Mouse (Mus musculus) hindbrain, embryonic 14.5 days (tissue): Measurements from ENCODE around the gene Arhgef7. TPM values are rescaled to one million over a fixed set of nuclear protein-coding genes. Genes with fewer than 3 reads are reported as not detected.

Experiments used
- ATAC-seq: fragments of 200-750 bp; cut with Nextera tagmentation; 2 replicates; pipeline ENCODE4 v1.8.0; 2017; ENCODE audit warnings: moderate number of reproducible peaks, mild to moderate bottlenecking, moderate TSS enrichment, moderate library complexity; ENCODE audit not compliant: low FRiP score
- DNase-seq: peaks from one replicate; pipeline ENCODE4 v3.0.0-alpha.2; 2015; ENCODE audit warnings: low spot score
- H3K27ac ChIP-seq: fragments of 300-500 bp; sonication (generic); 2 replicates; pipeline ENCODE4 v1.5.1; 2014; ENCODE audit warnings: mild to moderate bottlenecking, moderate library complexity
- H3K27me3 ChIP-seq: fragments of 300-500 bp; sonication (generic); 2 replicates; pipeline ENCODE4 v1.6.1; 2014; ENCODE audit warnings: mild to moderate bottlenecking, low read length, mixed read lengths; ENCODE audit not compliant: control insufficient read depth, insufficient read depth
- H3K36me3 ChIP-seq: fragments of 300-500 bp; sonication (generic); replicated peaks from 2 replicates; pipeline ENCODE4 v1.6.1; 2014; ENCODE audit not compliant: control insufficient read depth, insufficient read depth
- H3K4me1 ChIP-seq: fragments of 300-500 bp; sonication (generic); replicated peaks from 2 replicates; pipeline ENCODE4 v1.6.1; 2014; ENCODE audit warnings: antibody characterized with exemption, low read length, mixed read lengths; ENCODE audit not compliant: control insufficient read depth, insufficient read depth
- H3K4me2 ChIP-seq: fragments of 300-500 bp; sonication (generic); replicated peaks from 2 replicates; pipeline ENCODE4 v1.6.1; 2014; ENCODE audit warnings: mild to moderate bottlenecking, moderate library complexity
- H3K4me3 ChIP-seq: fragments of 300-500 bp; sonication (generic); replicated peaks from 2 replicates; pipeline ENCODE4 v1.5.1; 2014; ENCODE audit warnings: mild to moderate bottlenecking, low read length
- H3K9ac ChIP-seq: fragments of 300-500 bp; sonication (generic); 2 replicates; pipeline ENCODE4 v1.6.1; 2014
- H3K9me3 ChIP-seq: fragments of 300-500 bp; sonication (generic); 2 replicates; pipeline ENCODE4 v1.6.1; 2016; ENCODE audit warnings: low read length; ENCODE audit not compliant: control insufficient read depth
- WGBS: fragments of 180-500 bp; shearing (Covaris S2); extraction: QIAGEN DNeasy Blood & Tissue Kit; methylation state at CpG from one replicate; pipeline ENCODE4 v1.1.7; 2014; 5-methylcytosine and 5-hydroxymethylcytosine counted together
- polyA plus RNA-seq: library from polyadenylated mRNA; unstranded; fragments of >200 nt; fragmentation: Nextera tagmentation; extraction: Ambion mirVana; gene quantifications from 2 replicates; pipeline ENCODE4 v1.2.1, GENCODE M21; 2014

Gene Arhgef7
- polyA plus RNA-seq, 1 experiment from 2014 or later: 78.0 TPM

DNA sequence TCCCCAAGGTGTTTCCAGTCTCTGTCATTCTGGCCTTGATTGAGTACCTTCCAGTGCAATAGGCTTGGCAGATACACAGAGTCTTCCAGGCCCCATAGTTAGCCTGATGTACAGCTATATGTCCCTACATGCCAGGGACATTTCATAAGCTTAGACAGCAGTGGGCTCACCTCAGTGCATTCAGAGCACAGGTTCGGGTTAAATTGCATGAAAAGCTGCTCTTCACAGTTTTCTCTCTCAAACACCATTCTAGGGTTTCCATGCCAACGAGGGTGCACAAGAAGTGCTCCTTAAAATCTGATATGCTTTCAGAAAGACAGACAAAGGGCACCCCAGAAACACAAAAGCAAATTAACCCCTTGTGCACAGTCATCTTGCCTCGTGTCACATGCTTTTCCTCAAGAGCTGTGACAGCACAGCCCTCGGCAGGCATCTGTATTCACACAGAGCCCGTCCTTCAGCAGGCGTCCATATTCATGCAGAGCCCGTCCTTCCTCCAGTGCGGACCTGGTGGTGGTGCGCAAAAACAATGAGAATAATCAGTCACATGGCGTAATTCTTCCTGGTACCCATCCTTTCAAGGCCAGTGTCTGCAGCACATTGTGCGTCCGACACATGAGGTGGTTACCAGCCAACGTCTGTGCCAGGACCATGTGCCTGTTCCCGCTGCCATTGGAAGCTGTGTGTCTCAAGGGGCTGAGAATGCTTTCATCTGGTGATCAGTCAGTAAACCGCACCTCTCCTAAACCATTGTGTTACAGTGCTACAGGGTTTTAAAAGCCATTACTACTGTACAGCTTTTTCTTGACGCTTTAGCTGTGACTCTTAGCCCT is 102.9 kb downstream of the Arhgef7 start:
- Histone ChIP-seq H3K4me3 (no peak overlapping the region), H3K27me3 (no peaks in the 10 kb centered on the region), H3K9me3 (no peaks in the 10 kb centered on the region), H3K36me3 (peaks cover 62% of the 10 kb centered on the region), H3K27ac (peak overlapping the region; percentile 72), H3K9ac (peak overlapping the region; percentile 47), H3K4me2 (peak overlapping the region; percentile 15; the same call in 1 of the 2 replicates), H3K4me1 (peaks cover 18% of the 10 kb centered on the region)
- DNase-seq (peak; percentile 28), ATAC-seq (peak; percentile 29; the same call in 1 of the 2 replicates)
- WGBS: 28% methylated on average over 16 of the region's 16 CpGs

GRCm38 (mm10) chr8:11831174-11831573 is 103.7 kb downstream of the Arhgef7 start:
- Histone ChIP-seq H3K36me3 (peaks cover 58% of the 10 kb centered on the region), H3K4me1 (peaks cover 18% of the 10 kb centered on the region), H3K27ac (peak overlapping the region; percentile 72; the same call in 1 of the 2 replicates), H3K9me3 (no peaks in the 10 kb centered on the region), H3K4me2 (no peak overlapping the region), H3K27me3 (no peaks in the 10 kb centered on the region), H3K9ac (no peak overlapping the region), H3K4me3 (no peak overlapping the region)
- 90% methylated on average over 10 of the region's 10 CpGs for WGBS
- DNase-seq: no peak
- no peak for ATAC-seq

- Histone ChIP-seq H3K36me3 (peaks cover 50% of the 10 kb centered on the region), H3K4me2 (no peak overlapping the region), H3K9ac (no peak overlapping the region), H3K4me1 (peaks cover 18% of the 10 kb centered on the region), H3K9me3 (no peaks in the 10 kb centered on the region), H3K27me3 (no peaks in the 10 kb centered on the region), H3K4me3 (no peak overlapping the region), H3K27ac (no peak overlapping the region)
- ATAC-seq (no peak), DNase-seq (no peak)
- 92% methylated on average over 5 of the region's 5 CpGs for WGBS
Measured at GRCm38 (mm10) chr8:11831939-11832338, 104.4 kb downstream of the Arhgef7 start.

DNA sequence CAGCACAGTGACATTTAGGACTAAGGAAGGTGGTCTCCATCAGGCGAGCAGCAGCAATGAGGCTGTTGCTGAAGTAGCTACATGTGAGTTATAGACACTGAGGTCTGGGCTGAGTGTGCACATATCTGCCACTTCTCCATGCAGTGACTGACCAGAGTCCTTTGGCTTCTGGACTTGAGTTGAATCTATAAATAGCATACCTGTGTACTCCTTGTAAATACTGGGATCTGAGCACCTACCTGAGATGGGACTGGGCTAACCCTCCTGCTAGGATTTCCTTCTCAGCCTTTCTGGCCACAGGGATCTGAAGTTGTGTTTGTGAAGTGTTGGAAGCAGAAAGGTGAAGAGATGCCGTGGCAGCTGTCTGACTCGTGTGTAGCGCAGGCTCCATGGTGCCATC is 105.6 kb downstream of the Arhgef7 start:
- WGBS: 98% methylated on average over 4 of the region's 4 CpGs
- ATAC-seq: no peak
- H3K27me3 ChIP-seq: no peaks in the 10 kb centered on the region
- H3K4me1 ChIP-seq: peaks cover 18% of the 10 kb centered on the region
- H3K9me3 ChIP-seq: no peaks in the 10 kb centered on the region
- H3K27ac ChIP-seq: no peak overlapping the region
- DNase-seq: no peak
- peaks cover 47% of the 10 kb centered on the region for H3K36me3 ChIP-seq
- H3K4me3 ChIP-seq: no peak overlapping the region
- no peak overlapping the region for H3K9ac ChIP-seq
- H3K4me2 ChIP-seq: no peak overlapping the region

DNA sequence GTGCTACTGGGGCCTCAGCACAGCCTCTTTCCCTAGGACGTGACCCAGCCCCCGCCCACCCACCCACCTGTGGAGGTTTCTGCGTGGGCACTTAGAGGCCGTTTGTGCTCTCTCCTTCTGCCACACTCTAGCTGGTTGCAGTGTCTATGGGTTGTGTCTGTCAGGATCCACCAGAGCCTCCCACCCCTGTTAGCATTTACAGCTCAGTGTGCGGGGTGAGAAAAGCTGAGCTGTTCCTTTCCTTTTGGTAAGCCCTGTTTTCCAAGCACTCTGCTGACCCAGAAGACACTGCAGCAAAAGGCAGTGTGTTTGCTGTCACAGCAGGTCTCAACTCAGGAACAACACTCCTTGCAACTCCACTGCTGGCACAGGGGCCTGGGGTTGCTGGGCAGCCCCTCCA is 106.7 kb downstream of the Arhgef7 start:
- Histone ChIP-seq H3K4me2 (no peak overlapping the region), H3K36me3 (peaks cover 47% of the 10 kb centered on the region), H3K27ac (no peak overlapping the region), H3K4me1 (peaks cover 18% of the 10 kb centered on the region), H3K9ac (no peak overlapping the region), H3K4me3 (no peak overlapping the region), H3K27me3 (no peaks in the 10 kb centered on the region), H3K9me3 (no peaks in the 10 kb centered on the region)
- no peak for ATAC-seq
- 94% methylated on average over 5 of the region's 5 CpGs for WGBS
- DNase-seq: no peak

DNA sequence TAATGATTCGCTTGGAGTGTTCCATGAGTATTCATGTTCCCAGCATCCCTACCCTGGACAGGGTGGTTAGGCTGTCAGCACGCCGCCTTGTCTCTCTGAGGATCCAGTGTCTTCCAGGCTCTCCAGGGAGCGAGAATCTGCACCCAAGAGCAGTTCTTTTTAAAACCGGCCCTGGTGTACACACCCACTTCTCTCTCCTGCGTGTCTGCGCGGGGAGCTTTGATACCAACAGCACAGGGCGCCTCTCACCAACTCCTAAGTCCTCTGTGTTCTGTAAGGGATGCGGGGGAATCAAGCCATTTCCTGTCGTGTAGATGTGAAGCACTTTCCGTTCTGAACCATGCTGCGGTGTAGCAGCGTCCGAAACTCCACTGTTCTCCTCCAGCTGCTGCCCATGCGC is 107.2 kb downstream of the Arhgef7 start:
- no peak for DNase-seq
- no peak overlapping the region for H3K4me2 ChIP-seq
- H3K9ac ChIP-seq: no peak overlapping the region
- H3K9me3 ChIP-seq: no peaks in the 10 kb centered on the region
- no peak for ATAC-seq
- peaks cover 20% of the 10 kb centered on the region for H3K4me1 ChIP-seq
- H3K27ac ChIP-seq: no peak overlapping the region
- no peak overlapping the region for H3K4me3 ChIP-seq
- H3K27me3 ChIP-seq: no peaks in the 10 kb centered on the region
- H3K36me3 ChIP-seq: peaks cover 44% of the 10 kb centered on the region
- WGBS: 93% methylated on average over 16 of the region's 16 CpGs

GRCm38 (mm10) chr8:11840174-11840573 is 112.7 kb downstream of the Arhgef7 start, which contains the start of gene Tex29:
Tex29 (plus strand) TSS chr8:11840474.
- no peak within 1 kb of the TSS for H3K4me2 ChIP-seq
- no peak within 1 kb of the TSS for H3K4me3 ChIP-seq
- H3K27ac ChIP-seq: peak within 1 kb of the TSS; percentile 47
- no peaks in the 10 kb centered on the region for H3K27me3 ChIP-seq
- ATAC-seq (no peak), DNase-seq (no peak)
- 91% methylated on average over 5 of the region's 5 CpGs for WGBS
- H3K9me3 ChIP-seq: no peaks in the 10 kb centered on the region
- peaks cover 16% of the 10 kb centered on the region; the same call in 1 of the 2 replicates for H3K4me1 ChIP-seq
- H3K9ac ChIP-seq: no peak within 1 kb of the TSS
- peaks cover 9% of the 10 kb centered on the region for H3K36me3 ChIP-seq

DNA sequence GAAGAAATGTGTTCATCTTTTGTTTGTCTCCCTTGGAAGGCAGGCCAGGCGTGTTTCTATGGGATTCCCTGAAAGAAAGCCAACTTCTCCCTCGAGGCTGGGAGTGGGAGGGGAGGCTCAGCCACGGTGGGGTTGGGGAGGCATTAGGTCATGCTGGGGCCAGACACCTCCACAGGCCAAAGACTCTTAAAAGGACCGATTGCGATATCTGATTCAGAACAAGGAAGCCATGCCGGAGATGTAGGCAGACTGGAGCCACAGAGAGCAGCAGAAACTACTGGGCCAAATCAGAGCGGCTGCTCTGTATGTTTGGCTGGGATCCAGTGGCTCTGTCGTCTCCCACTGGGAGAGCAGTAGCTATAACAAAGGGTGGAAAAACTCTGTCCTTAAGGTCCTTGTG is 114.0 kb downstream of the Arhgef7 start:
- Histone ChIP-seq H3K4me1 (peaks cover 16% of the 10 kb centered on the region; the same call in 1 of the 2 replicates), H3K4me2 (0 out of 2 replicates have a peak overlapping the region, but pooled peaks have one; percentile 5), H3K36me3 (0 out of 2 replicates have a peak, but pooled peaks cover 4% of the 10 kb centered on the region), H3K9me3 (no peaks in the 10 kb centered on the region), H3K27me3 (no peaks in the 10 kb centered on the region), H3K27ac (peak overlapping the region; percentile 47), H3K9ac (no peak overlapping the region), H3K4me3 (no peak overlapping the region)
- ATAC-seq (peak; percentile 38; the same call in 1 of the 2 replicates), DNase-seq (peak; percentile 63)
- 18% methylated on average over 8 of the region's 8 CpGs for WGBS

DNA sequence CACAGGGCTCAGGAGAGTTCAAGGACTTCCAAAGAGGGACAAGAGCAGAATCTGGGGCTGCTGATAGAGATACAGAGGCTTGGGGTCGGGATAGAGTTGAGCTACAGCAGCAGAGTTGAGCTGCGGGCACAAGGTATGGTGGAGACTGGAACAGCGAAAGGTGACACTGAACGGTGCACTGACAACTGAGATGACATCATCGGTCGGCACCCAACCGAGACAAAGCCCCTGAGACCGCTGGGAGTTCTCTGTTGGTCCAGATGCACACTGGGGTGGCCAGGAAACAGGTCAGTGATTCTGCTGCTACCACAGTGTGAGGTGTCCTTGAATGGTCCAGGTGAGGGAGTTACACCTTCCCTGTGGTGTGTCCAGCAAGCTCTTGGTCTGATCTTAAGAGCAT is 115.2 kb downstream of the Arhgef7 start:
- Histone ChIP-seq H3K36me3 (no peaks in the 10 kb centered on the region), H3K27ac (no peak overlapping the region), H3K27me3 (no peaks in the 10 kb centered on the region), H3K9me3 (no peaks in the 10 kb centered on the region), H3K9ac (no peak overlapping the region), H3K4me2 (no peak overlapping the region), H3K4me3 (no peak overlapping the region), H3K4me1 (peaks cover 16% of the 10 kb centered on the region; the same call in 1 of the 2 replicates)
- ATAC-seq (no peak), DNase-seq (no peak)
- 89% methylated on average over 8 of the region's 8 CpGs for WGBS
